Mouse (Mus musculus): ENCODE measurements at regions not wholly inside any gene's neighbourhood (a gene's known extent, or its start where the extent isn't known, plus 50 kb on each side); places are given as distances from the start of the nearest gene placed in this dataset.
A peak's percentile ranks its signal among the peaks of the same experiment; 100 is the strongest.

DNA sequence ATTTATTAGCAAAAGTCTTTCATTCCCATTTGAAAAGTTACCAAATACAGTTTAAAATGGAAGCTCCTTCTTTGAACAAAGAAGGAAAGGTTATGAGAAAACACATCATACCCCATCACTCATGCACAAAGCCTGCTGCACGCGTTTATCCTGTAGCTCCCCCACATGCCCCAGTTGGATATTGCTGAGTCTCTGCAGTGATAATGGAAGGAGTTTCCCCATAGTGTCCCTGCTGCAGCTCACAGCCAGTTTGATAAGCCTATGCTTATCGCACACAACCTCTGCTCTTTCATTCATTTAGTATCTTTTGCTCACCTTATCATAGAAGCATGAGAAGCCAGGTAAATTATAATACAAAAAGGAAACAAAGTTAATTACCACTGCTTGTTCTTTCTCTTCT is 55.1 kb upstream of the 1700008P02Rik start:
- no peak for TF ChIP-seq POLR2A (IDR thresholded peaks at IDR 0.05; ENCODE audit: borderline replicate concordance, extremely low read depth, insufficient read depth, insufficient read length, poor library complexity, severe bottlenecking)
- peak; percentile 59; the same call in 1 of the 2 replicates for TF ChIP-seq CTCF (IDR thresholded peaks at IDR 0.05; ENCODE audit: borderline replicate concordance, extremely low read depth, insufficient read depth, insufficient read length)
